Mouse (Mus musculus): ENCODE results near the gene Ccne1.

Ccne1 gene

GRCm38 (mm10) chr7:38059636-38060330 is 47.6 kb downstream of the Ccne1 start:
- in situ Hi-C loops (cut with MboI; ENCODE audit: unreplicated experiment in 2 of 2): no loop called here

GRCm38 (mm10) chr7:38059096-38059495 is 48.2 kb downstream of the Ccne1 start:
- in situ Hi-C loops (cut with MboI; ENCODE audit: unreplicated experiment in 2 of 2): no loop called here

- in situ Hi-C loops (cut with MboI; ENCODE audit: unreplicated experiment in 2 of 2): no loop called here
Observed at GRCm38 (mm10) chr7:38055996-38056395, 51.3 kb downstream of the Ccne1 start.

- in situ Hi-C loops (cut with MboI; ENCODE audit: unreplicated experiment in 2 of 2): no loop called here
Observed at GRCm38 (mm10) chr7:38054246-38054645, 53.1 kb downstream of the Ccne1 start.

All from v-Abl transformed pro-B cells (cell line).